Mouse (Mus musculus) liver, adult 2 months (tissue): ENCODE data around the gene Zfp36l1. TPM values are rescaled to one million over a fixed set of nuclear protein-coding genes. Genes with fewer than 3 reads are reported as not detected.

ENCODE experiments used
- DNase-seq: peaks from one replicate; pipeline ENCODE4 v3.0.0-alpha.2; 2011; ENCODE audit warnings: low read depth, low spot score; ENCODE audit errors: extremely low read depth
- H3K27ac ChIP-seq: fragments of 200-500 bp; replicated peaks from 2 replicates; pipeline ENCODE4 v1.5.1; 2012; ENCODE audit warnings: low read depth, mild to moderate bottlenecking, control low read depth, inconsistent platforms, low read length; ENCODE audit not compliant: insufficient read depth
- H3K27me3 ChIP-seq: fragments of 200-500 bp; 2 replicates; pipeline ENCODE4 v1.6.1; 2012; ENCODE audit warnings: mild to moderate bottlenecking, moderate library complexity, low read length, inconsistent platforms; ENCODE audit not compliant: control insufficient read depth, insufficient read depth
- H3K36me3 ChIP-seq: fragments of 200-500 bp; 2 replicates; pipeline ENCODE4 v1.6.1; 2012; ENCODE audit warnings: low read length, inconsistent platforms; ENCODE audit not compliant: control insufficient read depth, insufficient read depth
- H3K4me1 ChIP-seq: fragments of 200-500 bp; 2 replicates; pipeline ENCODE4 v1.6.1; 2011; ENCODE audit warnings: low read length; ENCODE audit not compliant: control insufficient read depth, insufficient read depth
- H3K4me3 ChIP-seq: fragments of 200-500 bp; 2 replicates; pipeline ENCODE4 v1.5.1; 2011; ENCODE audit warnings: low read depth, mild to moderate bottlenecking, control low read depth, low read length, moderate library complexity; ENCODE audit not compliant: insufficient read depth
- H3K79me2 ChIP-seq: fragments of 200-500 bp; 2 replicates; pipeline ENCODE4 v1.6.1; 2012; ENCODE audit warnings: inconsistent platforms, mild to moderate bottlenecking, low read length, moderate library complexity; ENCODE audit not compliant: control insufficient read depth, insufficient read depth
- H3K9ac ChIP-seq: fragments of 200-500 bp; 2 replicates; pipeline ENCODE4 v1.6.1; 2012; ENCODE audit warnings: low read depth, mild to moderate bottlenecking, control low read depth, inconsistent platforms, low read length
- CTCF ChIP-seq: fragments of 200-500 bp; IDR thresholded peaks from 2 replicates; pipeline ENCODE4 v1.5.1; 2011; ENCODE audit warnings: low read depth, low read length, control low read depth
- POLR2A ChIP-seq: fragments of 200-500 bp; IDR thresholded peaks from 2 replicates; pipeline ENCODE4 v1.6.1; 2011; ENCODE audit warnings: low read length, control low read depth; ENCODE audit not compliant: insufficient read depth; ENCODE audit errors: extremely low read depth
- WGBS: fragments of 180-500 bp; shearing (Covaris S2); methylation state at CpG from one replicate; pipeline ENCODE4 v1.1.7; 2018; 5-methylcytosine and 5-hydroxymethylcytosine counted together
- polyA plus RNA-seq: library from polyadenylated mRNA; depleted of rRNA; stranded (reverse); fragments of >200 nt; gene quantifications from 2 replicates; pipeline ENCODE4 v1.2.3, GENCODE M21; 2012
- total RNA-seq: library from RNA; depleted of rRNA; stranded (reverse); fragments of >200 nt; gene quantifications from 2 replicates; pipeline ENCODE4 v1.2.3, GENCODE M21; 2014

Gene Zfp36l1
- total and polyA plus RNA-seq, 2 experiments: 15.4 to 125 TPM

- Histone ChIP-seq H3K27ac (peak overlapping the region; percentile 86), H3K27me3 (no peaks in the 10 kb centered on the region), H3K36me3 (peaks cover 6% of the 10 kb centered on the region; the same call in 1 of the 2 replicates), H3K4me1 (peaks cover 29% of the 10 kb centered on the region), H3K4me3 (peak overlapping the region; percentile 32; the same call in 1 of the 2 replicates), H3K9ac (peak overlapping the region; percentile 57), H3K79me2 (no peaks in the 10 kb centered on the region)
- TF ChIP-seq CTCF (no peak), POLR2A (no peak)
- peak; percentile 98 for DNase-seq
- WGBS: 19% methylated on average over 4 of the region's 4 CpGs
Observed at GRCm38 (mm10) chr12:80103089-80103488, 9.7 kb downstream of the Zfp36l1 start.

- Histone ChIP-seq H3K79me2 (no peaks in the 10 kb centered on the region), H3K9ac (no peak overlapping the region), H3K27me3 (no peaks in the 10 kb centered on the region), H3K27ac (no peak overlapping the region), H3K36me3 (no peaks in the 10 kb centered on the region), H3K4me3 (no peak overlapping the region), H3K4me1 (peaks cover 3% of the 10 kb centered on the region; the same call in 1 of the 2 replicates)
- WGBS: 100% methylated on average over 1 of the region's 1 CpGs
- TF ChIP-seq CTCF (no peak), POLR2A (no peak)
- DNase-seq: no peak
Observed at GRCm38 (mm10) chr12:80098825-80099224, 14.0 kb downstream of the Zfp36l1 start.

GRCm38 (mm10) chr12:80096734-80097133, 16.1 kb downstream of the Zfp36l1 start:
- H3K4me1 ChIP-seq: no peaks in the 10 kb centered on the region; the same call in 1 of the 2 replicates
- no peaks in the 10 kb centered on the region for H3K27me3 ChIP-seq
- TF ChIP-seq POLR2A: no peak
- TF ChIP-seq CTCF: no peak
- no peaks in the 10 kb centered on the region for H3K79me2 ChIP-seq
- H3K4me3 ChIP-seq: no peak overlapping the region
- no peak overlapping the region for H3K27ac ChIP-seq
- no peaks in the 10 kb centered on the region for H3K36me3 ChIP-seq
- DNase-seq: no peak
- 92% methylated on average over 6 of the region's 6 CpGs for WGBS
- H3K9ac ChIP-seq: no peak overlapping the region

GRCm38 (mm10) chr12:80092787-80093186, 20.0 kb downstream of the Zfp36l1 start:
- no peaks in the 10 kb centered on the region for H3K36me3 ChIP-seq
- H3K27me3 ChIP-seq: no peaks in the 10 kb centered on the region
- no peak overlapping the region for H3K9ac ChIP-seq
- H3K4me1 ChIP-seq: peaks cover 7% of the 10 kb centered on the region
- H3K4me3 ChIP-seq: no peak overlapping the region
- H3K27ac ChIP-seq: no peak overlapping the region
- TF ChIP-seq CTCF (no peak), POLR2A (no peak)
- H3K79me2 ChIP-seq: no peaks in the 10 kb centered on the region
- DNase-seq: no peak

- no peak for TF ChIP-seq POLR2A
- H3K27me3 ChIP-seq: no peaks in the 10 kb centered on the region
- peak overlapping the region; percentile 57 for H3K27ac ChIP-seq
- no peak for DNase-seq
- no peaks in the 10 kb centered on the region for H3K79me2 ChIP-seq
- no peak overlapping the region for H3K4me3 ChIP-seq
- peaks cover 7% of the 10 kb centered on the region for H3K4me1 ChIP-seq
- no peaks in the 10 kb centered on the region for H3K36me3 ChIP-seq
- no peak overlapping the region for H3K9ac ChIP-seq
- WGBS: 75% methylated on average over 8 of the region's 8 CpGs
Observed at GRCm38 (mm10) chr12:80091080-80091479, 21.7 kb downstream of the Zfp36l1 start.

- 0 out of 2 replicates have a peak overlapping the region, but pooled peaks have one; percentile 12 for H3K4me3 ChIP-seq
- no peaks in the 10 kb centered on the region for H3K79me2 ChIP-seq
- TF ChIP-seq CTCF: no peak
- no peak for TF ChIP-seq POLR2A
- 88% methylated on average over 5 of the region's 5 CpGs for WGBS
- no peaks in the 10 kb centered on the region for H3K27me3 ChIP-seq
- H3K9ac ChIP-seq: no peak overlapping the region
- no peaks in the 10 kb centered on the region for H3K36me3 ChIP-seq
- H3K27ac ChIP-seq: peak overlapping the region; percentile 69
- H3K4me1 ChIP-seq: peaks cover 7% of the 10 kb centered on the region
- no peak for DNase-seq
Observed at GRCm38 (mm10) chr12:80090529-80090928, 22.3 kb downstream of the Zfp36l1 start.
